Mouse (Mus musculus) cerebellum, adult 11 months (tissue): Measurements from ENCODE around the gene Cpm.

ENCODE experiments used
- DNase-seq: peaks from one replicate; pipeline ENCODE4 v3.0.0; 2022

The Cpm gene

DNA sequence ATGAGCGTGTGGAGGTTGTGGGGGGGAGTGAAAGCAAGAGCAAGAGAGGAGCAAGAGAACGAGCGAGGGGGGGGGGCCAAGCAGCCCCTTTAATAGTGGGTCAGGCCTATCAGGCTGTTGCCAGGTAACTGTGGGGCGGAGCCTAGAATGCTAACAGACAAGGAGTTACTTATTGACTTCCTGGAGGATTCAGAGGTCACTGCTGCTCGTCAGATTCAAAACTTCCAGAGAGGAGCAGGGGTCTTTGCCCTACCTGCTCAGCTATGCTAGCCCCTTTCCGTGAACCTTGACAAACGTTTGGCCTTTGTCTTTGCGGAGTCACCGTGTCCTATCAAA lies 34.5 kb downstream of the Cpm start:
- no peak for DNase-seq

DNA sequence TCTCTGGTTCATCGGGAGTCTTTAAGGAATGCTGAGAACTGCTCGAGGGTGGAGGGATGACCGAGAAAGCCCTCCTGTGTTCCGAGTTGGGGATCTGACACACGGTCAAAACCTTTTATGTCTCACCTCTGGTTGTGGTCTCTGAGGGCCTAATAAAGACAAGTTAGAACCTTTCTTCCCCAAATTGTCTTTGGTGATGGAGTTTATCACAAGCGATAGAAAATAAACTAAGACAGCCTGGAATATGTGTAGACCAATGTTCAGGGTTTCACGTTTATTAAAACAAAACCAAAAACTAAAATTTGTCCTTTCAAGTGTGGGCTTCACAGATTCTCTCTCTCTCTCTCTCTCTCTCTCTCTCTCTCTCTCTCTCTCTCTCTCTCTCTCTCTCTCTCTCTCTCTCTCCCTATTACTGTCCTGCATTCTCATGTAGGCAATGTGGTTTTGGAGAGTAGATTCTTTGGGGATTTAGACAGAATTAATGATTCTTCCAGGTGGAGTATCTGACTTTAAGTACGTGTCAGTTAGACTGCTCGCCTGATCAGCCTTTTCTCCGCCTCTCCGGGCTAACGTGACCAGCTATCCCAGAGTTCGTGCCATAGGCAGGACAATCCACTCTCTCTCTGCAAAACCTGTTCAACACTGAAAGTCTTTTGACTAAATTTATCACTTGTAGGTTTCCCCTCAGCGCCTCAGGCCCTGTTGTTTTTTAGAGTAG lies 35.1 kb downstream of the Cpm start:
- DNase-seq = no peak

DNA sequence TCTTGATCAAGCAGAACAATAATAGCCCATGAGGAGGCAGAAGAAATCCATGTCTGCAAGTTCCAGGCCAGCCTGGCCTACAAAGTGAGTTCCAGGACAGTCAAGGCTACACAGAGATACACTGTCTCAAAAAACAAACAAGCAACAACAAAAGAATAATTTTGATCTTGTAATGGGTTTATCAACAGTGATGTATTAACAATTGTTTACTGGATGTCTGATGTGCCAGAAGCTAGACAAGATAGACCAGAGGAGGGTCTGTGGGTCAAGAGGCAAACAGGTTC lies 35.6 kb downstream of the Cpm start:
- DNase-seq = no peak

DNA sequence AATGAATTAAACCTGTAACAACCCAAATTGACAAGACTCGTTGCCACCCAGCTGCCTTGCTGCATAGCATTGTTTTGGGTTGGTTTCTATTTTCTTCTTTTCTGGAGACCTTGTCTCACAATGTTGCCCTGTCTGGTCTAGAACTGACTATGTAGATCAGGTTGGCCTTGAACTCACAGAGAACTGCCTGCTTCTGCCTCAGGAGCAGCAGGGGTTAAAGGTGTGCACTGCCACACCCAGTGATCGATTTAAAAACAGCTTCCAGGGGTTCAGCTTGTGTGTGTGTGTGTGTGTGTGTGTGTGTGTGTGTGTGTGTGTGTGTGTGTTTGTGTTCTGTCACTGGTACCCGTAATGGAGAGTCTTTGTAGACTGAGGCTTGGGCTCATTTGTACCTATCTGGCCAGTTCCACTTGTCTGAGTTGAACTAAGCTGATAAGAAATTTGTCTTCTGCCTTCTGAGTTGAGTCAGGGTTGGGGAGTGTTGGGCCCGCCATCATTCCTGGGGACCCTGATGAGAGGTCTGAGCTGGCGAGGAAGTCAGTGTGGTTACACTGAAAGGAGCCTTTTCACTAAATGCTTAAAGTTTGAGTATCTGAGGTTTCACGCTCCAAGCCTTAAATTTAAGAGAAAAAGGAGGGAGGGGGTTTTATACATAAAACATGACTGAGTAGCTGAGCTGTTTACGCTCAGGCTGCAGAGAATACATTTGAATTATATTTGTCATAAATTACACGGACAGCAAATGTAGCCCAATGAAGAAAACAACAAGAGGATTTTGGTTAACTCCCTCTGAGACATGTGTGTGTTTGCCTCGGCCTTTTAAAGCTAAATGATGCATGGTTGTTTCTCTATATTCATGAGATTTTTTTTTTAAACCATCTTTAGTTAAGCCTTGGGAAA lies 36.3 kb downstream of the Cpm start:
- DNase-seq = no peak

DNA sequence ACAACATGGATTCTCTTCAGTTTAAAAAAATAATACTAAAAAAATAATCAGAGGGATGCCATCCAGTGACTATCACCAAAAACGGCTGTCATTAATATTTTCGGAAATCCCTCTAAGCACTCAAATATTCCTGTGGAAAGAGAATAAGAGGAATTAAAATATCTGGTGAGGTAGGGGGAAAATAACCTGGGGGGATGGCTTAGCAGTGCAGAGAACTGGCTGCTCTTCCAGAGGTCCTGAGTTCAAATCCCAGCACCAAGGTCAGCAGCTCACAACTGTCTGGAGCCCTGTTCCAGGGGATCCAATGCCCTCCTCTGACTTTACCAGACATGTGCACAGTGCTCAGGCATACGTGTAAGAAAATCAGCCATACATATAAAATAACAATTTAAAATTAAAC lies 37.1 kb downstream of the Cpm start:
- DNase-seq = no peak

DNA sequence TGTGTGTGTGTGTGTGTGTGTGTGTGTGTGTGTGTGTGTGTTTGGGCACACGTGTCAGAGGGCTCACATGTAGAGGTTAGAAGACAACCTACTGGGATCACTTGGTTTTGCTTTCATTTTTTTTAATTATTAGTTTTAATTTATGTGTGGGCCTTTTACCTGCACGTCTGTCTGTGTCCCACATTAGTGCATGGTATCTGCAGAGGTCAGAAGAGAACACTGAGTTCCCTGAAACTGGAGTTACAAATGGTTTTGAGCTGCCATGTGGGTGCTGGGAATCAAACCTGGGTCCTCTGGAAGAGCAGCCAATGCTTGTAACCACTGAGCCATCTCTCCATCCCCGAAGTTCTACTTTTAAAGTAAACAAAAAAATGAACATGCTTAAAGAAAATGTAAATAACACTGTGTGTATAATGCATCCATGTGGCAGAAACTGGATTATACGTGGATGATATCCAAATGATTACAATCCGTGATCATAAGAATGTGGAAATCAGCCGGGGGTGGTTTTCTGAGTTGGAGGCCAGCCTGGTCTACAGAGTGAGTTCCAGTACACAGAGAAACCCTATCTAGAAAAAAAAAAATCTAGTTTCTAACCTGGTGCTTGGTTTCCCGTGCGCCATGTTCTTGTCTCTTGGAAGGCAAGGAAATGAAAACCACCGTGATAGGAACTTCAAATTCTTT lies 37.8 kb downstream of the Cpm start:
- no peak for DNase-seq

DNA sequence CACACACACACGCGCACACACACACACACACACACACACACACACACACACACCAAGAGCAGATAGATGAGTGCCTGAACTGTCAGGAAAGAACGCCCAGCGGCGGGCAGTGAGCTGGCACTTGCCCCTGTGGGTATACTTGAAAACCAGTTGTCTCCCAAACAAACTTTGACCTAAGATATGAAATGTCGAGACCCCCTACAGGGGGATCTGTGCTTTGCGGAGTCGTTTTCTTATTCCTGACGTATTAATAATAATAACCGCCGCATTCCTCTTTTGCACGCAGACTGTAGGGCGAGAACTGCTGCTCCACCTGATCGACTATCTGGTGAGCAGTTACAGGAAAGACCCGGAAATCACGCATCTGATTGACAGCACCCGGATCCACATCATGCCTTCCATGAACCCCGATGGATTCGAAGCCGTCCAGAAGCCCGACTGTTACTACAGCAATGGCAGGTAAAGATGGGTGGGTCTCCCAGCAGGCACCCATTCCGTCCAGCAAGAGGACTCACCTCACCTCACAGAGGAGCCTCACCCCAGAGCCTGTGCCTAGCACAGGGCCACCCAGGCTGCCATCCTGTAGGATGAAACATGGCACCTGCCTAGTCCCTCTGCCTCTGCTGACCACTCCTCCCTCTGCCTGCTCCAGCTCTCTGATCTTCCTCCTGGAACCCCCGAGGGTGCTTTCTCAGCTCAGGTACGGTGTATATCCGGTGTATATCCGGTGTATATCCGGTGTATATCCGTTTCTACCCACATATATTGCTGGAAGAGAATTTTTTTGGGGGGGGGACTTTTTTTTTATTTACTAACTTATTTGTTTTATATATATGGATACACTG lies 38.6 kb downstream of the Cpm start:
- no peak for DNase-seq

DNA sequence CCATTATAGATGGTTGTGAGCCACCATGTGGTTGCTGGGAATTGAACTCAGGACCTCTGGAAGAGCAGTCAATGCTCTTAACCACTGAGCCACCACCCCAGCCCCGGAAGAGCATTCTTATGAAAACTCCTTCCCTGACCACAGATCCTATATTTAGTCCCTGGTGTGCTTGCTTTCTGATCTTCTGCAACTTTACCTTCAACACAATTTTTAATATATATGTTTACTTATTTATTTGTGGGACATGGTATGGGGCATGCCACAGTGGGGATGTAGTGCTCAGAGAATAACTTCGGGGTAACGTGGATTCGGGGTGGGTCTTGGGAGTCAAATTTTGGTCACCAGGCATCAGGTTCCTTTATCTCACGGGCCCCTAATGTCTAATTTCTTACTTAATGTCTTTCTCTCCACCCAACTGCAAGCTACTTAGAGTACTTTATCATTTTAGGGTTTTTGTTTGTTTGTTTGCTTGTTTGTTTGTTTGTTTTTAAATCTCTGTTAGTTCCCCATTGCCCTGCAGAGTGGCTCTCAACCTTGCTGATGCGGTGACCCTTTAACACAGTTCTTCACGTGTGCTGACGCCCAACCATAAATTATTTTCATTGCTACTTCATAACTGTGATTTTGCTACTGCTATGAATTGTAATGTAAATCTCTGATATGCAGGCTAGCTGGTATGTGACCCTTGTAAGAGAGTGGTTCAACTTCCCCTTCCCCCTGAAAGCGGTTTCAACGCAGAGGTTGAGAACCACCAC lies 39.4 kb downstream of the Cpm start:
- DNase-seq = no peak

DNA sequence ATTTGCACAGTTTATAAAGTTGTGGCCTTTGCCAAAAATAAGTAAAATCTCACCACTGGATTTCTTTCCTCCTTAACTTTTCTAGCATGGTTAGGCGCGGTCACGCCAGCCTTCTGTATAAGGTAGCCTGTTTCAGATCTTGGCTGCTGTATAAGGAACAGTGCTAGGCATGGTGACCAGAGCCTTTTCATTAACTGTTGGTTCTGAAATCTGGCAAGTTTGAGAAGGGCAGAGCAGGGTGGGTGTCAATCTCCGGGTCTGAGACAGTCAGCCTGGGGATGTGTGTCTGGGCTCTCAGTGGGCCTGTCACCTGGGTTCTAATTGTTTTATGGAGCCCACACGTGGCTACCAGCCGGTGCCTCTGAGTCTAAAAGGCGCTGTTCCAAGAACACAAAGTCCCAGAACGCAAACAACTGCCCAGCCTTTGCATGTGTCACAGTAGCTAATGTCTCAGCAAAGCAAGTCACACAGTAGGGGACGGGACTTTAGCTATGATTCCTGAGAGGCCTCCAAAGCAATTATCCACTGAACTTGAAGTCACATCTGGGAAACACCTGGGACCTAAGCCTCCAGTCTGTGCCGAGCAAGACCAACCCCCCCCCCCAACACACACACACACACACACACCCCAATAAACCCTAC lies 40.3 kb downstream of the Cpm start:
- DNase-seq = no peak

DNA sequence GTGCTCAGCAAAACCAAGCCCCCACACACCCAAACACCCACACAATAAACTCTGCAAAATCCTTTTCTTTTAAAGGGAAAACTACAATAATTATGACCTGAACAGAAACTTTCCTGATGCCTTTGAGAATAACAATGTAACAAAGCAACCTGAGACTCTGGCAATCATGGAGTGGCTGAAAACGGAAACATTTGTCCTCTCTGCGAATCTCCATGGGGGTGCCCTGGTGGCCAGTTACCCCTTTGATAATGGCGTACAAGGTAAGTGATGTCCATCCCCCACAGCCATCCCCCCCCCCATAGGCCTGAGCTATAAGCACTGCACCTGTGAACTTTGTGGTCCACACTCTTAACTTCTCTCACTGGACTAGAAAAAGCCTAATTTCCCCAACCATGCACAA lies 40.8 kb downstream of the Cpm start:
- DNase-seq = no peak

DNA sequence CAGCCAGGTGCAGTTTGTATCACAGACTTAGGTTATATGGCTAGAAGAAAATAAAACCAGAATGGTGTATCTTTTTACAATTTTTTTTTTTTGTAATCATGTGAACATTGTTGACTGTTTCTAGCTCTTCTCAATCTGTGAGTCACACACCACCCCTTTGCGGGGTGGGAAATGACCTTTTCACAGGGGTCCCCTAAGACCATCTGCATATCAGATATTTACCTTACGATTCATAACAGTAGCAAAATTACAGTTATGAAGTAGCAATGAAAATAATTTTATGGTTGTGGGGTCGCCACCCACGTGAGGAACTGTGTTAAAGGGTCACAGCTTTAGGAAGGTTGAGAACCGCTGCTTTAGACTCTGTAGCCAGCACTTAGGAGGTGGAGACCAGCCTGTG lies 41.5 kb downstream of the Cpm start:
- DNase-seq = no peak

DNA sequence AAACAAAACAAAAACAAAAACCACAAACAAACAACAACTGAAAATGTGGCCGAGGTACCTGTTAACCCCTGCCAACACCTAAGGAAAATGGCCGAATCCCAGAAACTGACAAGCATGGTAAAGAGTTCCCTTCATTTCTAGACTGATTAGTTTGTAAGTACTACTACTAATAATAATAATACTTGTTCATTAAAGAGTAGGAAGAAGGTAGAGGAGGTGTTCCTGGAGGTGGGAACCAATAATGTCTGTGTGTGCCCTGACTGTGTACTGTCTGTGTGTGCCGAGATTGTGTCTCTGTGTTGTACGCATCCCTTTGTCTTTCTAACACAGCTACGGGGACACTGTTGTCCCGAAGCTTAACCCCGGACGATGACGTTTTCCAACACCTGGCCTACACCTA lies 42.0 kb downstream of the Cpm start:
- DNase-seq = no peak

DNA sequence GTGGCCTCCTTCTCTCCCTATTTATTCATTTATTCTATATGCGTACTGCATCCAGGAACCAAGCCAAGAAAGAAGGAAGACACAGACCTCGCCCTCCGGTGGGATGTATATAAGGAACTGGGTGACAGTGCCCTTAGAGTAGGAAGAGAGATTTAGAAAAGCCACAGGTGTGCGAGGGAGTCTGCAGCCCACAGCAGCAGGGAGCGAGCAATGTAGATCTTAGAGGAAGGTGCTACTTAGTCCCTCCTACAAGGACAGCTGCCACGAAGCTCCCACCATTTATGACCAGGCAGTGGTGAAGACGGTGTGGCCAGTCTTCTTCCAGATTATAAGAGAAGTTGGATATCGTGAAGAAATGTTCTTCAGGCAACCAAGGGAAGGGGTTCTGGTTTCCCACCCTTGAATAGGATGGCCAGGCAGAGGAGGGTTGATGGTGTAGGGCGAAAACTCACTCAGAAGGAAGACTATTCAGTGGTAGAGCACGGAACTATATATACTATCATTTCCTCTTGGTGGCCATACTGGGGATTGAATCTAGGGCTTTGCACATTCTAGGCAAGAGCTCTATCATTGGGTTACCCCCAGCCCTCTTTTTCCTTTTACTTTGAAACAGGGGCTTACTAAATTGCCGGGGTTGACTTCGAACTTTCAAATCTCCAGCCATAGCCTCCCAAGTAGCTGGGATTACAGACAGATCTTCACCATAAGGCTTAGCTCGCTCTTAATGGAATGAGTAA lies 42.8 kb downstream of the Cpm start:
- DNase-seq = no peak

DNA sequence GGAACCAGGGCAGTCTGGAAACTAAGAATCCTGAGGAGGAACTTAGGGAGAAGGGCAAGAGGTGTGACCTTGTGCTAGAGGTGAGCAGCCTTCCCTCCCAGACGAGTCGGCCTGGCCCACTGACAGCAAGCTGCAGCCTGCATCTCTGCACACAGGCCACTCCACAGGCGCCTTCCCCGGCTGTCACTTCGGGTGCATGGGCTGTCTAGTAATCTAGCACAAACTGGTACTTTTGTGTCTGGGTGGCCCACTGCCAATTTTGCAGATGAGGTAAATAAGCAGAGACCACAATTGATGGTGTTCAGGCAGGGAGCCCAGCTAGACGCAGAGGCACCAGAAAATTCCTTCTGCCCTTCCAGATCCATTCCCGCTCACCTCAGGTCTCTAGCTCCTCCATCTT lies 43.4 kb downstream of the Cpm start:
- peak; percentile 22 for DNase-seq

DNA sequence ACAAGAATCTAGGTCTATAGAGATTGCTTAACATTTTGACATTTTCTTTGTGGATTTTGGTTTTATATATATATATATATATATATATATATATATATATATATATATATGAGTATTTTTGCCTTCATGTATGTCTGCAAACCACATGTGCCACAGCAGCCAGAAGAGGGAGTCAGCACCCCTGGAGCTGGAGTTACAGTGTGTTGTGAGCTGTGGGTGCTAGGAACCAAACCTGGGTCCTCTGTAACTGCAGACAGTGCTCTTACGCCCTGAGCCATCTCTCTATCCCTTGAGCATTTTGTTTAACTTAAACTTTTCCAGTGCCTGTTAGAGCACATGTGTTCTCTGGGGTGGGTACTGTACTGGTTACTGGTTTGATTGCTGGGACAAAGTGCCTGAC lies 44.6 kb downstream of the Cpm start:
- no peak for DNase-seq

DNA sequence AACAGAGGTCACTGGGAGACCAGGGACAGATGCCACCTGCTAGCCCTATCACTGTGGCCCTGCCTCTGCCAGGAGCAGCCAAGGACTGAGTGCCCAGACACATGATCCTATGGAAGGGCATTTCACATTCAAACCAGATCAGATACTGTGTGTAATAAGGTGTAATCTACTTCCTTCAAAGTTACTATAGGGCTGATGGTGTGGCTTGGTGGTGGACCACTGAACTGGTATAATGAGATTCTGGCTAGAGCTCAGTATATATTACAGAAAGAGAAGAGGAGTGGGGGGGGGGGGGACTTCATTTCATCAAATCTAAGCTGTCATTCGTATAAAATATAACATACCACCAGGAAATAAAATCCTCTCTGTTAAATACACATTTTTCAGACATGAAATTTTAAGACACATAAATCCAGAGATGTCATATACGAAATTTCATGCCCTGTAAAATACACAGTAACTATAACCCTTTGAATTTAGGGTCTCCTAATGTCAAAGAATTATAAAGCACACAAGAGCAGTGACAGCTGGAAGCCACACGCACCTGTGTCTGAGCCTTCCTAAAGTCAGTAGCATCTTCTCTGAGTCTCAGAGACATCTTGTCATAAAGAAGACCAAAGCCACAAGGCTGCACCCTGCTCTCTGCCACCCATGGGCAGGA lies 45.2 kb downstream of the Cpm start:
- DNase-seq = no peak

DNA sequence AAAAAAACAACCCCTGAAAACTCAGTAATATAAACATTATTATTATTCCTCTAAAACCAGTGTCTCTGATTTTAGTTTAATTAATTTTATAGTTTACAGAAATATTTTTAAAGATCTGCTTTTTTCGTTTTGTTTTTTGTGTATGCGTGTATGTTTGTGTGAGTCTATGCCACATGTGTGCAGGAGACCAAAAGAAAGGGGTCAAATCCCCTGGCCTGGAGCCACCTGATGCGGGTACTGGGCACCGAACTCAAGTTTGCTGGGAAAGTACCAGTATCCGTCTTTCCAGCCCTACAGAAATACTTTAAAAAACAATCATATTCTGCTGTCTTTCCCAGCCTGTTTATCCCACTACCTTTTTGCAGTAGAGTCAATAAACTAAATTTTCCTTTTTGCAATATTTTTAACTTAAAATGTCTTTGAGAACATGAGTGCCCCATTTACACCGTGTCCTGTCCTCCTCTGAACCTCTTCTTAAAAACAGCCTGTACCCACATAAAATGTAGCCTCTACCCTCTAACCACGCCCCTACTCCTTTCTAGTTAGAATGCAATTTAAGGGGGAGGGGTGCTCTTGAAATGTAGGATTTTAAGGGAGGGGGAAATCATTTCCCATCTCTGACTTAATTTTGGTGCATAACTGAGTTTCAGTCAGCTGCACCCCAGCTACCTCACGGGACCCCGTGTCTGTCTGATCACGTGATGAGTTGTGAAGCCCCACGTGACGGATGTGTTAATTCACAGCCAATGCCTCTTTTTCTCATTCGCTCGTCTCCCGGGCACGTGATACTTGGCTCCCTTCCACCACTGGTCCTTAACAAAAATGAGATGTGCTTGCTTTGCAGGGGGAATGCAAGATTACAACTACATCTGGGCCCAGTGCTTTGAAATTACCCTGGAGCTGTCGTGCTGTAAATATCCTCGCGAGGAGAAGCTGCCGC lies 46.1 kb downstream of the Cpm start:
- peak; percentile 80 for DNase-seq

DNA sequence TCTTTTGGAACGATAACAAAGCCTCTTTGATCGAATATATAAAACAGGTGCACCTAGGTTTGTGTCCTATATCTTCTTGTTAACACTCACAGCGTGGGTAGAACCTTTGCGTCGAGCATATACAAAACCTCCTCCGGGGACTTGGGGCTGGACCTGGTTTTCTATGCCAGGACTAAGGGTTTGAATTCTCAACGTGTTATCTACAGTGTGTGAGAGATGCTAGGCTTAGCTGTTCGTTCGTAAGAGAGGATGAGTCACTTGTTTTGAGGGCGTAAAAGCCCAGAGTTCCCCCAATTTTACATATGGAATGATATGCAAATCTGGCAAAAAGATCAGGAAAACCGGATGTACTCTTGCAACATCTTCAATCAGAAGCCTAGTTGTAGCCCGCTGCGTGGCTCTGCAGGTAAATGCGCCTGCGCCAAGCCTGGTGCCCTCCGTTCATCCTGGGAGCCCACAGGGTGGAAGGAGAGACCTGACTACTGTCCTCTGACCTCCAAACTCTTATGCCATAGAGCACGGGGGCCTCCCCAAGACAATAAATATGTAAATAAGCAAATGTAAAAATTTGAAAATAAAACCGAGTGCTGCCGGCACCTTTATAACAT lies 46.8 kb downstream of the Cpm start:
- peak; percentile 66 for DNase-seq
